Mouse (Mus musculus) small intestine, adult 2 months (tissue): ENCODE results near the gene Stk10. TPM values are rescaled to one million over a fixed set of nuclear protein-coding genes. Genes with fewer than 3 reads are reported as not detected.

Experiments used
- H3K27ac ChIP-seq: fragments of 200-500 bp; 2 replicates; pipeline ENCODE4 v1.5.1; 2012; ENCODE audit warnings: low read depth, low read length, control low read depth, inconsistent platforms; ENCODE audit not compliant: insufficient read depth
- H3K27me3 ChIP-seq: fragments of 200-500 bp; 2 replicates; pipeline ENCODE4 v1.6.1; 2012; ENCODE audit warnings: mild to moderate bottlenecking, moderate library complexity, low read length, inconsistent platforms; ENCODE audit not compliant: control insufficient read depth, insufficient read depth
- H3K36me3 ChIP-seq: fragments of 200-500 bp; 2 replicates; pipeline ENCODE4 v1.6.1; 2012; ENCODE audit warnings: mild to moderate bottlenecking, low read length, control low read depth, inconsistent platforms; ENCODE audit not compliant: control insufficient read depth, insufficient read depth
- H3K4me1 ChIP-seq: fragments of 200-500 bp; 2 replicates; pipeline ENCODE4 v1.6.1; 2012; ENCODE audit warnings: low read length, inconsistent platforms, mixed read lengths; ENCODE audit not compliant: control insufficient read depth, insufficient read depth, insufficient read length
- H3K4me3 ChIP-seq: fragments of 200-500 bp; 2 replicates; pipeline ENCODE4 v1.5.1; 2012; ENCODE audit warnings: low read depth, mild to moderate bottlenecking, control low read depth, inconsistent platforms, low read length, moderate library complexity
- CTCF ChIP-seq: fragments of 200-500 bp; IDR thresholded peaks from 2 replicates; pipeline ENCODE4 v1.5.1; 2012; ENCODE audit warnings: low read depth, mild to moderate bottlenecking, control low read depth, inconsistent platforms, low read length, moderate library complexity, mixed read lengths; ENCODE audit not compliant: insufficient replicate concordance, insufficient read length; ENCODE audit errors: extremely low read depth
- POLR2A ChIP-seq: fragments of 200-500 bp; IDR thresholded peaks from 2 replicates; pipeline ENCODE4 v1.6.1; 2012; ENCODE audit warnings: low read depth, mild to moderate bottlenecking, control low read depth, inconsistent platforms, low read length, moderate library complexity
- whole genome bisulfite sequencing: fragments of 180-500 bp; shearing (Covaris S2); methylation state at CpG from one replicate; pipeline ENCODE4 v1.1.7; 2018; 5-methylcytosine and 5-hydroxymethylcytosine counted together
- polyA plus RNA-seq: library from polyadenylated mRNA; depleted of rRNA; stranded (reverse); fragments of >200 nt; gene quantifications from 2 replicates; pipeline ENCODE4 v1.2.3, GENCODE M21; 2012

Stk10 gene
- polyA plus RNA-seq, 1 experiment = 49.4 TPM

DNA sequence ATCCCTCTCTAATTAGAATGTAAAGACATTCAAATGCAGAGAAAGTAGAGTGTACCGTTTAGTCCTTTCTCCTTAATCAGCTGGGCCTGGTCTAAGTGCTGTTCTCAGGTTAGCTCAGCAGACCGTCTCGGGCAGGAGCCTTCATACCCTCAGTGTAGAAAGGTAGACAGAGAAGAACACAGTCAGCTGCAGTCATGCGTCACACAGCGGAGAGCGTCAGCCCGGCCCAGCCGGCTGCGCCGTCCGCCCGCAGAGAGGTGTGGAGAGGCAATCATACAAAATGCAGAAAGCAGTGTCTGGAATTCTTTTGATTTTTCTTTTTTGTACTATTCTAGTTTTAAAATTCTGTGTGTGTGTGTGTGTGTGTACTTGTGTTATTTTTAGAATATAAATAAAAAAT lies 12.5 kb downstream of the Stk10 start:
- TF ChIP-seq POLR2A (no peak), CTCF (no peak)
- H3K27me3 ChIP-seq = no peaks in the 10 kb centered on the region
- H3K36me3 ChIP-seq = 0 out of 2 replicates have a peak, but pooled peaks cover 3% of the 10 kb centered on the region
- WGBS = 92% methylated on average over 12 of the region's 12 CpGs
- H3K4me1 ChIP-seq = peaks cover 17% of the 10 kb centered on the region
- H3K4me3 ChIP-seq = no peak overlapping the region
- H3K27ac ChIP-seq = no peak overlapping the region

DNA sequence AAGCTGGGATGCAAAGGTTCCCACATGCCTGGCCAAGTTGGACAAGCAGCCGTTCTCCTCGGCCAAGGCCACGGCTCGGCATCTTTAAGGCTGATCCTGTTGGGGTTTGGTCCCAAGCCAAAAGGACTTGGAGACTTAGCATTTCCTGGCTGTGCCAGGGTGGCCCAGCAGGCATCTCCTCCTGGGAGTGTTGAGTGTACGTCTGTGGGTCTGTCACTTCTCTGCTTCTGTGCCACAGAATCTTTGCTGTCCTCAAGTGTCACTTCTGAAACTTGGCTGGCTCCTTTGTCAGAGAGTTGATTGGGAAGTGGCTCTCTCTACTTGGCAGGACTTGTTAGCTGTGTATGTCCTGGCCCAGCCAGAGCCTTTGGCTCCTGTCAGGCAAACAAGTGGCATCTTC lies 13.4 kb downstream of the Stk10 start:
- no peaks in the 10 kb centered on the region for H3K27me3 ChIP-seq
- H3K4me3 ChIP-seq = no peak overlapping the region
- H3K36me3 ChIP-seq = 0 out of 2 replicates have a peak, but pooled peaks cover 3% of the 10 kb centered on the region
- H3K27ac ChIP-seq = no peak overlapping the region
- peaks cover 18% of the 10 kb centered on the region for H3K4me1 ChIP-seq
- WGBS = 39% methylated on average over 5 of the region's 5 CpGs
- TF ChIP-seq CTCF (no peak), POLR2A (no peak)

DNA sequence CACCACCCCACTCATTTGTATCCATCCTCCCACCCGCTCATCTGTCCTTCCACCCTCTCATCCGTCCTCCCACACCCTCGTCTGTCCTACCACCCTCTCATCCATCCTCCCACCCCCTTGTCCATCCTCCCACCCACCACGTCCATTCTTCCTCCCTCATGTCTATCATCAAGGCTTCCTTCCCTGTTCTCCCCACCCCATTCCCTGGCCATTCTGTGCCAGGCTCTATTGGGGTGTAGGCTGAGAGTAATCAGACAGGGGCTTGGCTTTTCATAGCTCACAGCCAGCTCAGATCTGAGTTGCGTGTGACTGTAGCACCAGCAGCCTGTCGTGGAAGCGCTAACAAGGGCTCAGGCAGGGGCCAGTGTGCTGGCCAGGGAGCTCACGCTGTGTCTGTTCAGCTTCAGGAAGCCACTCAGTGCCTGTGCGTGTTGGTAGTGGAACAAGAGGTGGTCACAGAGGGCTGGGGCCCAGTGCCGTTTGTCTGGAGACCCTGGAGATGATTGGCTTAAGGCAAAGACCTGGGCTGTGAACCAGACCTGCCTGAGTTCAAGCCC lies 14.4 kb downstream of the Stk10 start:
- Histone ChIP-seq H3K27ac (no peak overlapping the region), H3K36me3 (0 out of 2 replicates have a peak, but pooled peaks cover 3% of the 10 kb centered on the region), H3K27me3 (no peaks in the 10 kb centered on the region), H3K4me1 (peaks cover 20% of the 10 kb centered on the region), H3K4me3 (no peak overlapping the region)
- TF ChIP-seq POLR2A = no peak
- TF ChIP-seq CTCF = no peak
- 83% methylated on average over 10 of the region's 10 CpGs for WGBS

DNA sequence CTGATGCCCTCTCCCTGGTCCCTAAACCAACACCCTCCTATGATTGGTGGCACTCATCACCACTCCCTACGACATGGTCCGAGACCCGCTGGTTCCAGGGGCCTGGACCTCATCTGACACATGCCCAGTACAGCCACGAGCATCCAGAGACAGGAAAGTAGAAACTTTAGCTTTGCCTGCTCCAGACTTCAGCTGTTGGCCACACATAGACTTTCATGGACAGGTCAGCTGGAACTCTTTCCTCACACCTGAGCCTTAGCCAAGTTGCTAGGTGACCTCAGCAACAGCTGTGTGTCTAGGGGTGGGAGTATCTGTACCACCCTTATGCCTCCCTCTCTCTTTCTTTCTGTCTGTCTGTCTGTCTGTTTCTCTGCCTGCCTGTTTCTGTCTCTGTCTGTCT lies 15.1 kb downstream of the Stk10 start:
- 88% methylated on average over 4 of the region's 4 CpGs for WGBS

DNA sequence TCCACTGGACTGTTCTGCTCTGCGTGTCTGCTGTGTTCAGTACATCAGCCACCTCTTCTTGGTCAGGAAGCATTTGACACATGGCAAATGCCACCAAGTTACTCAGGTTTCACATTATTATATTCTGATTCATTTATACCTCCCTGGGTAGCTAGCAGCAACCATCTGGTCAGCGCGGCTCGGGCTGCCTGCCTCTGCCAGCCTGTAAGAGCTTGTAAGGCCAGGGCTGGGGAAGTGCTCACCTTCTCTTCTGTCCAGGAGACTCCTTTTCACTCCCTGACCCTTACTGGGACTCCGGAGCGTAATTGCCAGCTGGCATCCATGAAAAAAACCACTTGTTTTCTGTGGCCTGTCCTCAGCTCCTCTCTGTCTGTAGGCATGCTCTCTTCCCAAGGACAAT lies 16.1 kb downstream of the Stk10 start:
- no peak overlapping the region for H3K27ac ChIP-seq
- 0 out of 2 replicates have a peak, but pooled peaks cover 2% of the 10 kb centered on the region for H3K36me3 ChIP-seq
- TF ChIP-seq POLR2A (no peak), CTCF (no peak)
- H3K4me3 ChIP-seq = no peak overlapping the region
- 87% methylated on average over 6 of the region's 6 CpGs for WGBS
- H3K4me1 ChIP-seq = peaks cover 36% of the 10 kb centered on the region
- H3K27me3 ChIP-seq = no peaks in the 10 kb centered on the region

More for the DNA sequence above, 15.1 kb downstream of the Stk10 start:
- Histone ChIP-seq H3K27me3 (no peaks in the 10 kb centered on the region), H3K4me3 (no peak overlapping the region), H3K36me3 (0 out of 2 replicates have a peak, but pooled peaks cover 3% of the 10 kb centered on the region), H3K4me1 (peaks cover 26% of the 10 kb centered on the region), H3K27ac (no peak overlapping the region)
- TF ChIP-seq POLR2A (no peak), CTCF (no peak)

DNA sequence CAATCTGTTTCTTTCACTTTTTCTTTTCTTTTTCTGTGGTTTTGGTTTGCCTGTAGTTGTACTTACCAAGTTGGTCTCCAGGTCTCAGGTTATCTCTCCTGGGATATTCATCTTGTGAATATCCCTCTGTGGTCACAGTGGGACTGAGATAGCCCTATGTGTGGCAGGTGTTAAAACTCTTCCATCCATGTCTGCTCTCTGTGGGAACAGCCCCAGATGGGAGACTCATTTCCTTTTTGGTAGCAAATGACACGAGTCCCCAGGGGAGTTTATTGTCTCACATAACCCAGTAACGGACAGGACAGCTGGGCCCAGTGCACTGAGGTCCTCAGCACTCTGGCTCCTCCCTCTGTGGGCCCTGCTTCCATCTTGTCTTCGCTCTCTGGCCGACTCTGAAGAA lies 17.0 kb downstream of the Stk10 start:
- Histone ChIP-seq H3K4me3 (no peak overlapping the region), H3K27ac (no peak overlapping the region), H3K27me3 (no peaks in the 10 kb centered on the region), H3K36me3 (0 out of 2 replicates have a peak, but pooled peaks cover 2% of the 10 kb centered on the region), H3K4me1 (peaks cover 40% of the 10 kb centered on the region)
- 65% methylated on average over 4 of the region's 4 CpGs for WGBS
- no peak for TF ChIP-seq POLR2A
- no peak for TF ChIP-seq CTCF

DNA sequence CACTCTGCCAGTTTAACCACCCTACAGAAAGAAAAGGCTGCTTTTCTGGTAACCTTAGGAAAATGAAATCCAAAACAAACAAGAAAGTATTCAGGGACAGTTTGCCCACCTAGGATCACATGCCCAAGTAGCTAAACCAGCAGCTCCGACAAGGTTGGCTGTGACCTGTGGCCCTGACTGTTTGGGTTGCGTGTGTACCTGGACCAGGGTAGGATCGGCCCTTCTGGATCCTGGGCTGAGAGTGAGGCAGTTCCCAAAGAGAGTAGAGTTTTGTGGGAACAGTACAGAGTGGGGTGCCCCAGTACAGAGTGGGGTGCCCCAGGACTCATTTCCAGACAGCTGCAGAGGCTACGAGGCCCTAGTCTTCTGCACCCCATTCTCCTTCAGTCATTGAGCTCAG lies 18.0 kb downstream of the Stk10 start:
- no peak overlapping the region for H3K27ac ChIP-seq
- TF ChIP-seq POLR2A (no peak), CTCF (no peak)
- 0 out of 2 replicates have a peak, but pooled peaks cover 2% of the 10 kb centered on the region for H3K36me3 ChIP-seq
- peaks cover 47% of the 10 kb centered on the region for H3K4me1 ChIP-seq
- H3K4me3 ChIP-seq = no peak overlapping the region
- H3K27me3 ChIP-seq = no peaks in the 10 kb centered on the region
- 94% methylated on average over 4 of the region's 4 CpGs for WGBS
